Mouse (Mus musculus): Measurements from ENCODE around the gene Serpina3g.
"Not testable (repeated sequence)": the region's sequence is repeated elsewhere in the genome, so short reads cannot be mapped to it uniquely, and the experiment has no call there.

Serpina3g gene

GRCm38 (mm10) chr12:104235915-104236314, at the start of gene Serpina3g:
Serpina3g (plus strand) TSS chr12:104236245.
- no peak for DNase-seq (ENCODE audit: low spot score in 2 of 2)

- DNase-seq (ENCODE audit: low spot score in 2 of 2): no peak
These were observed 46.8 kb upstream of the Serpina3g start for GRCm38 (mm10) chr12:104189246-104189645.

- no peak for DNase-seq (ENCODE audit: low spot score in 2 of 2)
These were observed 45.2 kb upstream of the Serpina3g start for GRCm38 (mm10) chr12:104190852-104191251.

- no peak for DNase-seq (ENCODE audit: low spot score in 2 of 2)
These were observed 26.9 kb upstream of the Serpina3g start for GRCm38 (mm10) chr12:104209149-104209548.

GRCm38 (mm10) chr12:104209802-104210201, 26.2 kb upstream of the Serpina3g start:
- DNase-seq (ENCODE audit: low spot score in 2 of 2): no peak

- no peak for DNase-seq (ENCODE audit: low spot score in 2 of 2)
These were observed 22.2 kb upstream of the Serpina3g start for GRCm38 (mm10) chr12:104213689-104214444.

- no peak for DNase-seq (ENCODE audit: low spot score in 2 of 2)
These were observed 21.6 kb upstream of the Serpina3g start, which contains the start of gene Serpina3f for GRCm38 (mm10) chr12:104214445-104214753. Serpina3f (plus strand) TSS chr12:104214544.

GRCm38 (mm10) chr12:104215249-104215648, 20.8 kb upstream of the Serpina3g start:
- DNase-seq (ENCODE audit: low spot score in 2 of 2): no peak

GRCm38 (mm10) chr12:104221616-104222015, 14.4 kb upstream of the Serpina3g start:
- DNase-seq (ENCODE audit: low spot score in 2 of 2): no peak

GRCm38 (mm10) chr12:104223690-104224089, 12.4 kb upstream of the Serpina3g start:
- no peak for DNase-seq (ENCODE audit: low spot score in 2 of 2)

- DNase-seq (ENCODE audit: low spot score in 2 of 2): no peak
These were observed 11.3 kb upstream of the Serpina3g start for GRCm38 (mm10) chr12:104224598-104225300.

- DNase-seq (ENCODE audit: low spot score in 2 of 2): no peak
These were observed 5.3 kb upstream of the Serpina3g start for GRCm38 (mm10) chr12:104230762-104231161.

- not testable (repeated sequence) for DNase-seq (ENCODE audit: low spot score in 2 of 2)
These were observed 2.0 kb downstream of the Serpina3g start for GRCm38 (mm10) chr12:104238048-104238447.

- DNase-seq (ENCODE audit: low spot score in 2 of 2): no peak
These were observed 7.3 kb downstream of the Serpina3g start for GRCm38 (mm10) chr12:104243307-104243706.

GRCm38 (mm10) chr12:104245092-104245491, 9.0 kb downstream of the Serpina3g start:
- no peak for DNase-seq (ENCODE audit: low spot score in 2 of 2)

GRCm38 (mm10) chr12:104245595-104245994, 9.6 kb downstream of the Serpina3g start:
- DNase-seq (ENCODE audit: low spot score in 2 of 2): no peak

GRCm38 (mm10) chr12:104247553-104248002, 11.5 kb downstream of the Serpina3g start:
- DNase-seq (ENCODE audit: low spot score in 2 of 2): no peak

GRCm38 (mm10) chr12:104248231-104248630, 12.2 kb downstream of the Serpina3g start:
- no peak for DNase-seq (ENCODE audit: low spot score in 2 of 2)

- DNase-seq (ENCODE audit: low spot score in 2 of 2): no peak
These were observed 25.0 kb downstream of the Serpina3g start for GRCm38 (mm10) chr12:104261041-104261440.

- no peak for DNase-seq (ENCODE audit: low spot score in 2 of 2)
These were observed 26.8 kb downstream of the Serpina3g start, which contains the start of gene Serpina3i for GRCm38 (mm10) chr12:104262863-104263262. Serpina3i (plus strand) TSS chr12:104263122.

GRCm38 (mm10) chr12:104266374-104266773, 30.3 kb downstream of the Serpina3g start:
- DNase-seq (ENCODE audit: low spot score in 2 of 2): no peak

- no peak for DNase-seq (ENCODE audit: low spot score in 2 of 2)
These were observed 42.4 kb downstream of the Serpina3g start for GRCm38 (mm10) chr12:104278216-104279055.
